Mouse (Mus musculus): ENCODE results near the gene Tha1. TPM values are rescaled to one million over a fixed set of nuclear protein-coding genes. Genes with fewer than 3 reads are reported as not detected.

Tha1 gene
- polyA plus RNA-seq, 1 experiment from 2014 or later: 5.4 TPM

DNA sequence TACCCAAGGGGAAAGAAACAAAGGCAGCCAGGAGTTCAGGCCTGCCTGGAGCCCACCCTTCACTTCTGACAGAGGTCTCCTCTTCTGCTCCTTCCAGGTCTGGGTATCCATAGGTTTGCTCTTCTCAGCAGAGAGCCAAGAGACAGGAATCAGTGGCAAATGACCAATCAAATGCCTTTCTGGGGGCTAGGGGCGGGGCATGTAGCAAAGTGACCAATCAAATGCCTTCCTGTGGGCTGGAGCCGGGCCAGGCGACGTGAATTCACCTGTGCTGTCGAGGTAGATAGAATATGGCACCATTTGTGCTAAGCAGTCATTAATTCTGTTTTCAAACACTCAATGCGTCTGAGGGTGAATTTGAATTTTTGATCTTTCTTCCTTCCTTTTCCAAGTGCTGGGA lies 18.9 kb upstream of the Tha1 start:
- H3K27ac ChIP-seq: no peak overlapping the region

DNA sequence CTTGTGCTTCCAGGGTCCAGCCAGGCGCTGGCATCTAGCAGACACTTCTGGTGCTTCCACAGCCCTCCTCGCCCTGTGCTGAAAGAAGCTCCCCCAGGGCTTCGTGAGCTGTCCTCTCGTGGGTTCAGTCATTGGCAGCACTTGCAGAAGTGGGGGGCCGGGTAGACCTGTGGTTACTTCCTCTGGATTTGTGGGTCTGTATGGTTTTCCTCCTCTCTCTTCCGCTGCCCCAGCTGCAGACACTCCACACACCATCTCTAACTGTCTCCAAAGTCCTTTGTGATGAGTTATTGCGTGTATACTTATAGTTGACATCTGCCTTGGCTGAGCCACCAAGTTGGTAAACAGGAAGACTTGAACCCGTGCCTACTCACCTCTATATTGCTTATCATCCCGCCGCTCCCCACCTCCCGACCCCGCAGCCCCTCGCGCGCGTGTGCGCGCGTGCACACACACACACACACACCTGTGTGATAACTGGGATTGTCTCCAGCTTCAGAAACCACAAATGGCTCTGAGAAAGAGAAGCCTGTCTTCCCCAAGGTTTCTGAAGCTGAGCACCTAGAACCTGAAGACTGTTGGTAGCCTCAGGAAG lies 18.4 kb upstream of the Tha1 start:
- Histone ChIP-seq H3K4me3 (no peak overlapping the region), H3K27ac (no peak overlapping the region), H3K9me3 (no peaks in the 10 kb centered on the region), H3K4me1 (peaks cover 32% of the 10 kb centered on the region), H3K9ac (no peak overlapping the region), H3K27me3 (no peaks in the 10 kb centered on the region), H3K36me3 (no peaks in the 10 kb centered on the region), H3K4me2 (no peak overlapping the region)
- ATAC-seq (ENCODE audit: borderline replicate concordance, extremely low read depth, low FRiP score, low TSS enrichment): no peak
- 79% methylated on average over 19 of the region's 19 CpGs for WGBS

More for the DNA sequence above, 18.9 kb upstream of the Tha1 start:
- Histone ChIP-seq H3K9me3 (no peaks in the 10 kb centered on the region), H3K9ac (no peak overlapping the region), H3K4me1 (peaks cover 32% of the 10 kb centered on the region), H3K27me3 (no peaks in the 10 kb centered on the region), H3K36me3 (no peaks in the 10 kb centered on the region), H3K4me2 (no peak overlapping the region), H3K4me3 (no peak overlapping the region)
- ATAC-seq (ENCODE audit: borderline replicate concordance, extremely low read depth, low FRiP score, low TSS enrichment): no peak
- WGBS: 46% methylated on average over 6 of the region's 6 CpGs

DNA sequence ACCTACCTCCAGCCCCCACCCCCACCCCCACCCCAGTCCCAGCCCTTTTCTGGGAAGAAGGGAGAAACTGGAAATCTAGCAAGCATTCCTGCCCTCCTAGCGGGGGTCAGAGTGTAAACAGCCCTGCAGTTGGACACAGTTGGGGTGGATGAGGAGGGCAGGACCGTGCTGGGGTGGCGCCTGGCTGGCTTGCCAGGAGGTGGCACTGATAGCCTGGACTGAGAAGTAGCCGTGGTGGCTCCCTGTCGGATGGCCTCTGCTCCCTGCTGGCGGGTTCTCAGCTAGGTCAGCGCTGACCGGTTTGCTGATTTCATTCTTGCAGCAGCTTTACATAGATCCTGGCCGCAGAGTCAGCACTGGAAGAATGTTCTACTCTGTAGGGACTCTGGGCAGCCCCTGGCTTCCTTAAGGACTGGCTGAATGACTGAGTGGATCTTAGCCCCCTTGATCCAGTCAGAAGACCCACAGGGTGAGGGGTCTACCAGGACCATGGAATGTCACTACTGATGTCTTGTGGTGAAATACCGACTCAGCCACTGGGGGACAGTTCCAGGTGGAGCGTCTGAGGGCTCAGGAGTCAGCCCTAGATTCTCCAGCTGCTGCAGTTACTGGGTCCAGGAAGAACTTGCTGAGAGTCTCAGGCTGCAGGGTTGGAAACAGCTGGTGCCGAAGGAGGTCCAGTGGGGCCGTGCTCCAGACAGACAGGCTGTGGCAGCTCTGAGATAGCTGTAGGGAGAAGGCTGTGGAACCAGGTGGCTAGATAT lies 17.4 kb upstream of the Tha1 start:
- H3K4me3 ChIP-seq: no peak overlapping the region
- H3K9me3 ChIP-seq: no peaks in the 10 kb centered on the region
- WGBS: 26% methylated on average over 13 of the region's 13 CpGs
- H3K4me1 ChIP-seq: peaks cover 36% of the 10 kb centered on the region
- no peak overlapping the region for H3K27ac ChIP-seq
- peak; percentile 36; the same call in 1 of the 2 replicates for ATAC-seq (ENCODE audit: borderline replicate concordance, extremely low read depth, low FRiP score, low TSS enrichment)
- no peaks in the 10 kb centered on the region for H3K36me3 ChIP-seq
- H3K4me2 ChIP-seq: no peak overlapping the region
- no peaks in the 10 kb centered on the region for H3K27me3 ChIP-seq
- no peak overlapping the region for H3K9ac ChIP-seq

DNA sequence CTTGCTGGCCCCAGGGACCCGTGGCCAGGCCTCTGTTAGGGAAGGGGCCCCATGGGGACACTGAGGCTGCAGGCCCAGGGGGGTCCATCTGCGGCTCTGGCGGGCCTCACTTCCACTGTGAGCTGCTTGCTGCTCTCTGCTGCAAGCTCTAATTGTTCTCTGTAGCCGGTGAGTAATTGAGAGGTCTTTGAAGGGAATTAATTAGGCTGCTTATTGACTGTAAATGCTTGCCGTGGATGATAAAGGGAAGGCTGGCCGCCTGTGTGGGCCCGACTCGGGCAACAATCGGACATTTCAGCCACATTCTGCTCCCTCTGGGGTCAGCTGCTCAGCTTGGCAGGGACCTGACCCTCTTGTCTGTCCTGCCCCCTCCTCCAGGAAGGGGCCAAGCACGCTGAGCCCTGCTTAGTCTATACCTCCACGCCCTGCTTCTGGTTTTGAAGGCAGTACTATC lies 16.6 kb upstream of the Tha1 start:
- Histone ChIP-seq H3K4me3 (peak overlapping the region; percentile 17; the same call in 1 of the 2 replicates), H3K4me2 (peak overlapping the region; percentile 55), H3K27ac (0 out of 2 replicates have a peak overlapping the region, but pooled peaks have one; percentile 16), H3K9me3 (no peaks in the 10 kb centered on the region), H3K4me1 (peaks cover 36% of the 10 kb centered on the region), H3K36me3 (no peaks in the 10 kb centered on the region), H3K9ac (peak overlapping the region; percentile 37), H3K27me3 (no peaks in the 10 kb centered on the region)
- 0 out of 2 replicates have a peak, but pooled peaks have one; percentile 20 for ATAC-seq (ENCODE audit: borderline replicate concordance, extremely low read depth, low FRiP score, low TSS enrichment)
- WGBS: 19% methylated on average over 11 of the region's 11 CpGs

DNA sequence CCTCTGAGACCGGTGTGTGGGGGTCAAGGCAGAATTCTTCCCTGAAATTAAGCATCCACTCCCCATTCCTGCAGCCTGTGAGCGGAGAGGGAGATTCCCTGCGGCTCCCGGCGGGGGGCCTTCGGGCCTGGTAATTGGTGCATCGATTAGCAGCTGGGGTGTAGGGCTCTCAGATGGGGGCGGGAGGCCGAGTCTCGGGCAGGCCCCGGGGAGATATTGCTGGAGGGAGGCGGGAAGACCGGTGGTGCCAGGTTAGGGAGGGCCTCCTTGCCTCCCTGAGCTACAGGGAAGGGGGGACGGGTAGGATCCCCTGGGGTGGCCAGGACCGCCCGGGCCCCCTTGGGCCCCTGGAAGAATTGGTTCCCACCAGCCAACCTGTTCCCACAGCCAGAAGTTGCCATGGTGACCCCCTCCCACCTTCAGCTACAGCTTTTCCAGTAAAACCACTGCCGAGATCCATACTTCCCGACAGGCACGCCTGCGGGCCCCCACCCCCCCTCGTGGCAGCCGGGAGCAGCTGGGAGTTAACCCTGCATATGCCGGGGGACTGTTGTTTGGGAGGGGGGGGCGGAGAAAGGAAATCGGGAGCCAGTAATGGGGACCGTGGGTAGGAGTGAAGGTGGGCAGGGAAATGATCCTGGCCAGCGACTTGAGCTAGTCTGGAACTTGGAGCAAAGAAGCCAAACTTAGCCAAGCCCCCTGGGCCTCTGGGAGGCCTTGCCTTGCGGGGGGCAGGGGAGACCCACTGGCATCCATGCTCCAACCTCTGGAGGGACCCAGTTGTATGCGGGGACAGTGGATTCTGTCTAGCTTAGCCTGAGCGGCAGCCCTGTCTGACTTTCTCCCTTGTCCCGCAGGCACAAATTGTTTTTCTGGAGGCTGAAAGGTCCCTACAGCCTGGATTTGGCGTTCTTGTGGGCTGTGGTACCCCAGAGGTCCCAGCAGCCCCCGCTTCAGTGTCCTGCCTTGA lies 15.9 kb upstream of the Tha1 start:
- Histone ChIP-seq H3K4me3 (peak overlapping the region; percentile 17), H3K4me1 (peaks cover 36% of the 10 kb centered on the region), H3K27ac (0 out of 2 replicates have a peak overlapping the region, but pooled peaks have one; percentile 16), H3K9ac (peak overlapping the region; percentile 37), H3K36me3 (no peaks in the 10 kb centered on the region), H3K9me3 (no peaks in the 10 kb centered on the region), H3K4me2 (peak overlapping the region; percentile 55), H3K27me3 (no peaks in the 10 kb centered on the region)
- ATAC-seq (ENCODE audit: borderline replicate concordance, extremely low read depth, low FRiP score, low TSS enrichment): peak; percentile 27; the same call in 1 of the 2 replicates
- 12% methylated on average over 33 of the region's 33 CpGs for WGBS

DNA sequence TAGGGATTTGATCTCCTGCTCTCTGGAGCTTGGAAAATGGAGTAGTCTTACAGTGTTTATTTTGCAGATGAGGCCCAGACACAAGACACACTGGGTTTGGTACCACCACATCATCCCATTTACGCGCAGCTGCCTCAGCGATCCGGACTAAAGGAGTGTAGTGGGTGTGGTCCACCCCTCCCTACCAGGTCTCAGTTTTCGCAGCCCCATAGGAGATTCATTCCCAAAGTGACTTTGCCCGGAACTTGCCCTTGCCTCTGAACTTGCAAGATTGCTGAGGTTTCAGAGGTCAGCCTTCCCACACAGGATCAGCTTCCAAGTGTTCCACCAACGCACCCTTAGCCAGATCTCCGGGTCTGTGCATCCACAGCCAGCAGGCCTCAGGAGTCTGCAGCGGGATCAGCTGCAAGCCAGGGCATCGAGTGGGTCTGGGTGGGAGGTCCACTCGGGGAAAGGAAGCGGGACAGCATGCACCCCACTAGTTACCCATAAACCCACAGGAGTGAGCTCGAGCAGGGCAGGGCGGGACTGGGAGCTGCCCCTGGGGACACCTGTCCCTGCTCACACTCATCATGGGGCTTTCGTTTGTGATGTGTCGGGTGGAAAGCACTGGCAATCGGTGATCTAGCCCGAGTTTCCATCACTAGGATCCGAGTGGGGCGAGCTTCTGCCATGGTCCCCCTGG lies 15.0 kb upstream of the Tha1 start:
- Histone ChIP-seq H3K4me3 (no peak overlapping the region), H3K36me3 (no peaks in the 10 kb centered on the region), H3K9me3 (no peaks in the 10 kb centered on the region), H3K9ac (no peak overlapping the region), H3K27me3 (no peaks in the 10 kb centered on the region), H3K4me1 (peaks cover 36% of the 10 kb centered on the region), H3K27ac (no peak overlapping the region), H3K4me2 (peak overlapping the region; percentile 55)
- 28% methylated on average over 20 of the region's 20 CpGs for WGBS
- no peak for ATAC-seq (ENCODE audit: borderline replicate concordance, extremely low read depth, low FRiP score, low TSS enrichment)

DNA sequence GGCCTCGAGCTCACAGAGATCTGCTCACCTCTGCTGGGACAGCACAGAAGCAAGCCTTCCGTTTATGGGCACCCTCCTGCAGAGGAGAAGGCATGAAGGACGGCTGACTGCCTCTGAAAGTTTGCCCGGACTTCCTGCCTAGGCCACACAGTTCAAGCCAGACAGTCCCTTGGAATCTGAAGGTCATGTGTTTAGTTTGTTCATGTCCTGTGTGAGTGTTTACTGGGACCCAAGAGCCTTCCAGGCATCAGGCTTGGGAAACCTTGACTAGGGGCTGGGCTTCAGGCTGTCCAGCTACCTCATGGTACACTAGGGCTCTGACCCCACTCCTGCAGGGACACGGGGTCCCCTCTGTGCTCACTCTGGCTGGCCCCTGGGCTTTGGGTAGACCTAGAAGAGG lies 12.7 kb upstream of the Tha1 start:
- no peaks in the 10 kb centered on the region for H3K9me3 ChIP-seq
- no peak overlapping the region for H3K9ac ChIP-seq
- no peaks in the 10 kb centered on the region for H3K27me3 ChIP-seq
- ATAC-seq (ENCODE audit: borderline replicate concordance, extremely low read depth, low FRiP score, low TSS enrichment): no peak
- 29% methylated on average over 5 of the region's 5 CpGs for WGBS
- no peak overlapping the region for H3K27ac ChIP-seq
- no peak overlapping the region for H3K4me2 ChIP-seq
- no peak overlapping the region for H3K4me3 ChIP-seq
- H3K36me3 ChIP-seq: no peaks in the 10 kb centered on the region
- H3K4me1 ChIP-seq: peaks cover 51% of the 10 kb centered on the region

DNA sequence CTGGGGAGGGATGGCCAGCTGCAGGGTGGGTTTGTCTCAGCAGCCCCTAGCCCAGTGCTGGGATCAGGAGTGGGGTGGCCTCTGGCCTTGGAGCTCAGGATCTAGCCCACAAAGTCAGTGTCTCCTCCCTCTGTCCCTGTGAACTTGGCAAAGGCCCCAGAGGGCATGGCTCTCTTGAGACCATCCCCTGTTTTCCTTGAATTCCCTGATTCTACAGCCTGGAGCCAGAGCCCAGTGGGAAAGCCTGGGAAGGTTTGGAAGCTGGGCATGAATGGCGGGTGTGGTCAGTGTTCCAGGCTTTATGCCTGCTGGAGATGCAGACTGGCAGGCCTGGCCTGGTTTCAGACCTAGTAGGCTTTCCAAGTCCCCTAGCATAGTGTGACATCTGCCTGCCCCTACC lies 8.9 kb upstream of the Tha1 start:
- no peak overlapping the region for H3K9ac ChIP-seq
- peaks cover 46% of the 10 kb centered on the region for H3K4me1 ChIP-seq
- H3K4me3 ChIP-seq: no peak overlapping the region
- no peaks in the 10 kb centered on the region; the same call in 1 of the 2 replicates for H3K27me3 ChIP-seq
- ATAC-seq (ENCODE audit: borderline replicate concordance, extremely low read depth, low FRiP score, low TSS enrichment): 0 out of 2 replicates have a peak, but pooled peaks have one; percentile 6
- H3K9me3 ChIP-seq: no peaks in the 10 kb centered on the region
- H3K36me3 ChIP-seq: no peaks in the 10 kb centered on the region
- H3K4me2 ChIP-seq: 0 out of 2 replicates have a peak overlapping the region, but pooled peaks have one; percentile 7
- peak overlapping the region; percentile 84 for H3K27ac ChIP-seq
- WGBS: 58% methylated on average over 1 of the region's 1 CpGs

DNA sequence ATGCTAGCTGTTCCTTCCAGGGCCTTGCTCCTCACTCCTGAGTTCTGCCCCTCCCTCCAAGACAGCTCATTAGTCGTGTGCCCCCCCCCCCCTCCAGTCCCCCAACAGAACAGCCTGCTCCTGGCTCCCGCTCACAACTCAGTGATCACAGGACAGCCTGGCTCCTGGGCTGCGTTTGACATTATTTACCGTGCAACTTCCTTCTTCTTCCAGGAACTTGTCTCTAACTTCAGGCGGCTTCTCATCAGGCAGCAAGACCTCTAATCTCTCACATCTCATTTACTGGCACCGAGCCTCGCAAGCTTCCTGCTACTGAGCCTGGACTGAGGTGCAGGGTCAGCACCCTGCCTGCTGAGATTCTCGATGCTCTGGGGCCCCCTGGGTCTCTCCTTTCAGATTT lies 8.5 kb upstream of the Tha1 start:
- peaks cover 46% of the 10 kb centered on the region for H3K4me1 ChIP-seq
- no peaks in the 10 kb centered on the region for H3K36me3 ChIP-seq
- H3K27me3 ChIP-seq: no peaks in the 10 kb centered on the region; the same call in 1 of the 2 replicates
- H3K9me3 ChIP-seq: no peaks in the 10 kb centered on the region
- H3K9ac ChIP-seq: 0 out of 2 replicates have a peak overlapping the region, but pooled peaks have one; percentile 8
- peak; percentile 71; the same call in 1 of the 2 replicates for ATAC-seq (ENCODE audit: borderline replicate concordance, extremely low read depth, low FRiP score, low TSS enrichment)
- no peak overlapping the region for H3K4me3 ChIP-seq
- WGBS: 4% methylated on average over 8 of the region's 8 CpGs
- H3K4me2 ChIP-seq: peak overlapping the region; percentile 7; the same call in 1 of the 2 replicates
- H3K27ac ChIP-seq: peak overlapping the region; percentile 84

DNA sequence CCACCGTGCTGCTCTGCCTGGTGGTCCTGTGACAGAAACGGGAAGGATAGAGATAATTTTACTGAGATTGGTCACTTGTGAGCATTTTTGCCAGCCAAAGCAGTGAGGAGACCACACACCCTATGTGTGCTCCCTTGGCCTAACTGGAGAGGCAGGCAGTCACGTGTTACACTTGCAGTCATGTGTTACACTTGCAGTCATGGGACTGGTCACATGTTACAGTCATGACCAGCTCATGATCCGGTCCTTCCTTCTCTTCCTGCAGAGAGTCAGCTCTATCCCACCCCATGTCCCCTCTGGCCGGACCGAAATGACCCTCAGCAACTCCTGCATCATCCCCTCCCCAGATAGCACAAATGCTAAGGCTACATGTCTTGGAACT lies 7.7 kb upstream of the Tha1 start:
- peaks cover 45% of the 10 kb centered on the region for H3K4me1 ChIP-seq
- H3K4me2 ChIP-seq: no peak overlapping the region
- peak overlapping the region; percentile 8; the same call in 1 of the 2 replicates for H3K9ac ChIP-seq
- ATAC-seq (ENCODE audit: borderline replicate concordance, extremely low read depth, low FRiP score, low TSS enrichment): no peak
- no peaks in the 10 kb centered on the region for H3K36me3 ChIP-seq
- no peaks in the 10 kb centered on the region; the same call in 1 of the 2 replicates for H3K27me3 ChIP-seq
- H3K9me3 ChIP-seq: no peaks in the 10 kb centered on the region
- WGBS: 72% methylated on average over 6 of the region's 6 CpGs
- peak overlapping the region; percentile 84 for H3K27ac ChIP-seq
- no peak overlapping the region for H3K4me3 ChIP-seq

All from lung, embryonic 15.5 days (tissue).